Mouse (Mus musculus) megakaryocyte, adult 5-6 weeks (primary cell): ENCODE measurements around the gene Lemd2. TPM values are rescaled to one million over a fixed set of nuclear protein-coding genes. Genes with fewer than 3 reads are reported as not detected.
A peak's percentile ranks its signal among the peaks of the same experiment; 100 is the strongest.

Source experiments
- ATAC-seq: 2 replicates; pipeline ENCODE4 v1.8.0; 2016; ENCODE audit warnings: mild to moderate bottlenecking, inconsistent platforms; ENCODE audit not compliant: poor library complexity, severe bottlenecking
- total RNA-seq, 2 experiments: library from RNA; stranded (forward) in 1 of 2; stranded (reverse) in 1 of 2; fragments of 153-499, 151-499 nt in 1 of 2; fragments of 221-1000, 200-1000 nt in 1 of 2; gene quantifications; 2 replicates each; pipeline versions ENCODE4 v1.2.3 to v1.2.4; 2015 to 2017

The Lemd2 gene
- total RNA-seq, 2 experiments from 2014 or later, result 18.2 to 19.9 TPM

DNA sequence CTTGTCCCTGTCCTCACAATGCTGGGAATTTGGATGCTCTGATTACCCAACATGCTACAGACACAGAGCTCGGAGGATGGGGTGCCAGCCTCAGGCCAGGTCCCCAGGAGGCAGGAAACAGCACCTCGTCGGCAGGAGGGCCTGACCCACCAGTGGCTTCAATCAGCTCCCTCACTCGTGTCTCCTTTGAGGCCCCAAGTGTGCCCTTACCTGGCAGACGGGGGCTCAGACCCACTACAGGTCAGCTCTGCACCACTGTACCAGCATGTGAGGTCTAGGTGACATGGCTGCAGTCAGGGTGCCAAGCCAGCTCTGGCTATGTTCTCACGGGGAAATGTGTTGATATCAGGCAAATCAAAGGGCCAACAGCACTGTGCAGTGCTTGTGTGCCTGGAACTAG, 13.1 kb downstream of the Lemd2 start:
- no peak for ATAC-seq

DNA sequence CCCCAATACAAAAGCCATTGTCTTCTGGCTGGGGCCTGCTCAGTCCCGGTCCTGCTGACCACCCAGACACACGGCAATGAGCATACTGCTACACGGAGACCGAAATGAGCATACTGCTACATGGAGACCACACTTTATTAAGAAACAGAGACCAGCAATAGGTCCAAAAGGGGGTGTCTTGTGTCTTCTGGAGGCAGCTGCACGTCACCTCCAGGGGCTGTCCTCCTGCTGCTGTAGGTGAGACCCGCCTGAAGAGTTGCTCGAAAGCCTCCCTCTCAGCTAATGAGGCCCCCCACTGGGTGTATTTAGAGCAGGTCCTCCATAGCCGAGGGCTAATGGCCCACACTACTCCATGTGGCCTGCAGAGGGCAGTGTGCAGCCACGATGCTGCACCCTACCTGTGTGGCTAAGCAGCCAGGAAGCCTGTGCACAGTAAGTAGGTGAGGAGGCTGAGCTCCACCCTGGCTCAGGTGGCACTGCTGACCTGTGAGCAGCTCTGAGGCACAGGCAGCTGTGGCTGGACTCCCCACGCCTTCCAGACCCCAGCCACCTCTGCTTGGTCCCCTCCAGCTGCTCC, 14.5 kb downstream of the Lemd2 start:
- peak; percentile 90 for ATAC-seq

DNA sequence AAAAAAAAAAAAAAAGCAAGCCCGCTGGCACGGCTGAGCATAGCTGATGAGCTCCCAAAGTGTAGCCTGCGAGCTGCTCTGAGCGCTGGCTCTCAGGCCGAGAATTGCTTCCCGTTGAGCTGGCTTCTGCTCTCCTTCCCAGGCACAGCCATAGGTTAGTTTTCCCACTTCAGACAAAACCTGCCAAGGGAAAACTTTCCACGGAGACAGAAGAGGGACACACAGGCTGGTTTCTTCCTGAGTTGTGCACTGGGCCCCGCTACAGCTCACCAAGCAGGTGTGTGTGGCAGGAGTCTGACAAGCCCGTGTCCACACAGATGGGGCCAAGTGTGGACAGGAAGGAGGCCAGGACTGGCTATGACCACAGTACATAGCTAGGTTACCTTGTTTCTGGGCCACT, 15.4 kb downstream of the Lemd2 start:
- no peak for ATAC-seq

DNA sequence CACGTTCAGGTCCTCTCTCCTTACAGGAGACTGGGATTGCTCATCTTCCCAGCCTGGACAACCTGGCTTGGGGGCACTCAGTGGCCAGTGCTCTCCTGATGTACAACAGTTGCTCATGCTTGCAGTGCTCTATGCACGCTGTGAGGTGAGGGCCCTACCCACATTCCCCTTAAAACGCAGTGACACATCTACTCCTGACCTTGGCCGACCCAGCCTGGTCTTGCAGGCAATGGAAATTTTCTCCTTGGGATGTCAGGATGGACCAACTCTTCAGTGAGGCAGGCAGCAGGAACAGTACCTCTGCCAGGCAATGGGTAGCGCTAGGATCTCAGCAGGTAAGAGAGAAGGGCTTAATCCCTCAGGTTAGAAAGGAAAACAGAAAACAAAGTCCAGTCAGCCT, 17.2 kb downstream of the Lemd2 start:
- no peak for ATAC-seq

DNA sequence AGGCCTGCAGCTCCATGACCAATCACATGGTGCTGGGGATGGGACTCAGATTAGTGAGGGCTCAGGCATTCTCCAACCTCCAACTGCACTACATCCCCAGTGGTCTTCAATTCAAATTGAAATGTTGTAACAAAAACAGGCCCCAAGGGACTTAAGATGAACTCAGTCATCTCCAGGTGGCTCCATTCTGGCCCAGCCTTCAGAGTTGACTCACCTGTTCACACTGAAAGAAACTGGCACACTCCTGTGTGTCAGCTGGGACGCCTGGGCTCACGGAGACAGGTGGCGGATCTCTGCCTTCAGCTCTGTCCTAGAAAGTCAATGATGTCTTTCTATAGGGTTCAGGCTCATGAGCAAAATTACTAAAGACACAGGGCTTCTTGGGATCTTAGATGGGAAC, 18.2 kb downstream of the Lemd2 start:
- ATAC-seq, result no peak

DNA sequence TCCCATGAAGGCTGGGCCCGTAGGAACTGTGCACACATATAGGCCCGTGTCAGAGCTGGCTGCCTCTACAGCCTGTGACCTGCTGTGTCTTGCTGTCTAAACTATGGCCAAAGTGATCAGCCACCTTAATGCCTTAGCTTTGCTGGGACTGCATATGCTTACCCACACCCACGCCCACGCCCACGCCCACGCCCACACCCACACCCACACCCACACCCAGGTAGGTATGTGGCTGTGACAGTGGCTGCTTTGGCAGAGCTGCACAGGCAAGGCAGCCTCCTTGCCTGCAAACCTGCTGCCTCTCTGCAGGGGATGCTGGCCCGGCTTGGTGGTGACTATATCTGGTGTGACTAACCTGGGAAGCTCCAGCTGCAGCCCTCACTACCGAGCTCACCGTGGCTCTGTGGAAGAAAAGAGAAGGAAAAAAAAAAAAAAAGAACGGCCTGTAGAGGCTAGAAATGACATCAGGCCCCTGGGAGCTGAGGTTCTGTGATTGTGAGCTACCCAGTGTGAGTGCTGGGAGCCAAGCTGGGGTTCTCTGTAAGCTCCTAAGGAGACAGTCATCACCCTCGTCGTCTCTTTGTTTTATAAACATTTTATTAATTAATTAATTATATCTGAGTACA, 20.5 kb downstream of the Lemd2 start:
- ATAC-seq, result no peak

DNA sequence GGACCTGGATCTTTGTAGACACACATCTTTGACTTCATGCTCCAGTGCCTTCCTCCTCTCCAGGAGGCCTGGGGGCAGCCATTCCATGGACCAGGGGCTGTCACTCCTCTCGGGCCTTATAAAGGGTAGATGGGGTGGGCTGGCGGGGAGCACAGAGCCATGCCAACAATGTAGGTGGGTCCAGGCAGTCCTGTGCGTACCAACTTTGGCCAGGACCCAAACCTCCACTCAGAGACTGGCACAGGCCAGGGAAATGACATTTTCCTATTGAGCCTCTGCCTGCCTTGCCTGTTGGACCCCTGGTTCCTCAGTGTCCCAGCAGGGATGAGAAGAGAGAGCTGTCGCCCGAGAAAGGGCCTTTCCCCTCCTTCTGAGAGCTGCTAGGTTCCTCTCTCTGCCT, 21.9 kb downstream of the Lemd2 start:
- ATAC-seq, result no peak

DNA sequence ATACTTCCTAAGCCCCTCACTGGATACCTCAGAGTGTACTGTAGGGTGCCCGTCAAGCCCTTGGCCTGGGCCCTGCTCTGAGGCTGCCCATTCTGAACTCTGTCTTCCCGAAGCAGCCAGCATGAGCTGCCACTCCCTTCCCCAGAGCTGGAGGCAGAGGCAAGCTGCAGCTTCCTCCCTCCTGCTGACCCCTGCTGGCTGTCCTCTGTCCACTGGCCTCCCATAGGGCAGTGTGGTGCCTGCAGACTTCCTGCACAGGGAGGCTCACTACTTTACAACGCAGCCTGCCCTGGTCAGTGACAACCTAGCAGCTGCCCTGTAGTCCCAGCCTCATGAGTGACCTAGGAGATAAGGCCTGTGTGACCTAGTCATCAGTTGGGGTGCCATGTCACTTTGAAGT, 22.6 kb downstream of the Lemd2 start:
- ATAC-seq, result peak; percentile 59; the same call in 1 of the 2 replicates

DNA sequence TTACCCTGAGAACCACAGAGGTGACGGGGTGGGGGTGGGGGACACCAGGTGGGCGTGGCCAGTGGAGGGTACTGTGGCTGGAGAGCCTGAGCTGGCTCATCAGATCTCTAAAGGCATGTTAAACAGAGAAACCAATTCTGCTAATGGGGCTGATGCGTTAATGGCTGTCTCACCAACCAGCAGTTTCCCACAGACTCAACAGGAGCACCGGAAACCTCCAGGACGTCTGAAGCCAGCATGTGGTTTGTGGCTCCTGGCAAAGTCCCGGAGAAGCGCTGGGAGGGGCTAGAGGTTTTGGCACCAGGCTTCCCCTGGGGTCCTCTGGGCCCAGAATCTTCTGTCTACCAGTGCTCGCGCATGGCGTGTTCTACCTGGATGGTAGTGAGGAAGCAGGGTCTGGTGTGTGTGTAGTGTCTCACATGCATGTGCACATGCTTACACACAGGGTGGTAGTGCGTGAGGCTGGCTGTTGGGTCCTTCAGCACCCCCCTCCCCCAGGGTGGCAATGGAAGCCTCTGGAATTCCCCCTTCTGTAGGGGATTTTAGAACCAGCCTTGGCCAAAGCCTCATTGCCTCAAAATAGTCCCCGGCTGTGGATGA, 24.5 kb downstream of the Lemd2 start:
- no peak for ATAC-seq

DNA sequence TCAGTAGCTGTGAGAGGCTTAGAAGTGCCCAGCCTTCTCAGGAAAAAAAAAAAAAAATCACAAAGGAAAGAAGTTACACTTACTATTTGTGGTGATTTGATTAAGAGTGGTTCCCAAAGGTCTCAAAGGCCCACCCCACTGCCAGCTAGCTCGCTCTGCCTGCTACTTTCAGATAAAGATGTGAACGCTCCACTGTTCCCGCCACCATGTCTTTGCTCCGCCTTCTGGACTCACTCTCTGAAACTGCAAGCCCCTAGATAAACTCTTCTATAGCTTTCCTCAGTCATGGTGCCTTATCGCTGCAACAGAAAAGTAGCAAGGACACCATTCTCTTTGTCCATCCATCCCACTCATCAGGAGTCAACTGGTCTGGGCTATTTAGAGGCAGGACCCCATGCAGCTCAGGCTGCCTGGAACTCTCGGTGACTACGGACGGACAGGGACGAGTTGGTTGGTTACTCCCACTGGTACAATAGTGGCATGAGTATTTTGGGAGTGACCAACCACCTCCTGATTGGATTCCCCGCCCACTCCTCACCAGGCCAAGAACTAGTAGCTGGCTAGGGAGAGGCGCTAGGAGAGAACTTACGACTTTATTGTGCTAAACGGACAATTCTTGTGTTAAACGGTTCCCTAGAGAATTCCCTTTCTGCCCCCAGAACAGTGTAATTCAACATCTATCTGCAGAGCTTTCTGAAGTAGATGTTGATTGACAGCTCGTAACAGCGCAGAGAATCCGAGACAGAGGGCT, 25.7 kb downstream of the Lemd2 start:
- no peak for ATAC-seq

DNA sequence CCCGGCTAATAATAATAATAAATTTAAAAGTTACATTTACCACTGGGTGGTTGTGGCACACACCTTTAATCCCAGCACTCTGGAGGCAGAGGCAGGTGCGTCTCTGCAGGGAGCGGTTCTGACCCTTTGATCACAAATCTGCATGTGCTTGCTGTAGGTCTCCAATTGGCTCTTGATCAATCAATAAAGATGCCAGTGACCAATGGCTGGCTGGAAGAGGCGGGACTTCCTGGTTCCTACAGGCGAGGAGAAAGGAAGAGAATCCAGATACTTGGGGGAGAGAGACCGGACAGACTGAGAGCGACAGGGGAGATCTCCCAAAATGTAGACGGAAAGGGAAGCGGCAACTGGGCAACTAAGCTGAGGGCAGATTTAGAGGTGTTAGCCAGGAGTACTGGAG, 26.2 kb downstream of the Lemd2 start:
- ATAC-seq, result no peak

DNA sequence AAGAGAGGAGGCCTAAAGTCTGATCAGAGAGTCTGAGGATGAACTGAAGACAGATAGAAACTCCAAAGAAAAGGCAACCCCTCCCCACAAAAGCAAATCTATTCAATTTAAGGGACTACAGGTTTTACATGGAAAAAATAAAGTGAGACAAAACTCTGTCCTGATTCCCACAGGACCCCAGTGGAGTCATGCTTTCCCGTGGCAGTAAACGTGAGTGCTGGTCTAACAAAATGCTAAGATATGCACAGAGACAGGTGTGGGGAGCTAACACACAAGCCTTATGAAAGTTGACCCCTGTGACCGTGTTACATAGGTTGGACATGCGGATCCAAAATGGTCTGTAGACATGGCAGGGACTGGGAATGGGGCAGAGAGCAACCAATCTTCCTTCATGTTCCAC, 27.5 kb downstream of the Lemd2 start:
- no peak for ATAC-seq

DNA sequence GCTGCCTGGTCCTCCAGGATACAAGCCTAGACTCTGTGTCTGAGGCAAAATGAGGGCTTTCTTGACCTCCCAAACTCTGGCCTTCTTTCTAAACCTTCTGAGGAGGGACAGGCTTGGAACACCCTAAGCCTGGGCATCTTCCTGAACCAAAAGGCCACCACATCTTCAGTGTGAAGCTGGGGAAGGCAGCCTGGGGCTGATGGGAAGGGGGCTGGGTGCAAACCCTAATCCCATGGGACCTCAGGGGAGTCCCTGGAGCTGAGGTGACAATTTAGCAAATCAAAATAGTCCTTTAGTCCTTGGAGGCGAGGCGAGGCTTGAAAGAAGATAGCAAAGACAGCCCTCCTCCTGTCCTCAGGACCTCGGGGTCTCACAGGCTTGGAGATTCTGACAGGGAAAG, 28.0 kb downstream of the Lemd2 start:
- no peak for ATAC-seq

DNA sequence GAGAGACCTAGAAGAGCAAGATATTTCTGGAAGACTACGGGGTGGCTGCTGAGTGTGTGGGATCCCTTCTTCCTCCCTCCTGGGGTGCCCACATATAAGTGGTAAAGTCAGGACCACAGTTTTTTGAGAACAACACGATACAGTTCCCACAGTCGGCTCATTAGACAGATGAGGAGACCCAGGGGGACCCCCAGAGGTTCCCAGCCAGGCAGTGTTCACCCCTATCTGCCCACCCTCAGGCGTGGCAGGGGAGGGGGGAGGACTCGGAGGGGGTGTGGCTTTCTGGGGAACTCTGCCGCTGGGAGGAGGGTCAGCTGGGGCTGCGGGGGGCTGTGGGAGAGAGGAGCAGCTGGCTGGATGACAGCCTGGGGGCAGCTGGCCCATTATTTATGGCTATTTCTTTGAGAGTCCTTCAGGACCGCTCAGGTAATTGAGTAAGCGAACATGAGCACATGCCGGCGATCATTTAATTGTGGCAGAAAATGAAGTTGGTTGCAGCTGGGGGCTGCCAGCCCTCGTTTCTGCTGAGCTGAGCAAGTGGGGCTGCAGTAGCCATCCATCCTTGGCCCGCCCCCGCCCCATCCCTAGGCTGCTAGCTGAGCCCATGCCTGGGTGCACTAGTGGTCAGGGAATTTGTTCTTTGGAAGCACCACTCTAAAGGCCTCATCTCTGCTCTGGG, 28.9 kb downstream of the Lemd2 start:
- no peak for ATAC-seq

DNA sequence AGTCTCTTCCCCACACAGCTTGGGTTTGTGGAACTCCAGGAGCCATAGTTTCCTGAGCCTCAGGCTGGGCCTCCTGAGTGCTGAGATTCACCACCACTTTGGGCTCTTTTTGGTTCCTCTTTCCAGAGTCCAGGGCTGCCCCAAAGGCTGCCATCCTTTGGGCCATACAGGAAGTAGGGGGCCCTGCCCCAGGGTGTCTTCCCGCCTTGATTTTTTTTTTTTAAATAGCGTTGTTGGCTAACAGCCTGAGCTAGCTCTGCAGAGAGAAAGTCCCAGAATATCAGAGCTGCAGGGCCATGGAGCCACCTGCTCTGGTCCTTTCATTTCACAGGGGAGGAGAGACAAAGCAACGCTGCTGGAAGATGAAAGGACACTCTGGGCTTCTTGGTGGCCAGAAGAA, 30.6 kb downstream of the Lemd2 start:
- peak; percentile 87 for ATAC-seq

DNA sequence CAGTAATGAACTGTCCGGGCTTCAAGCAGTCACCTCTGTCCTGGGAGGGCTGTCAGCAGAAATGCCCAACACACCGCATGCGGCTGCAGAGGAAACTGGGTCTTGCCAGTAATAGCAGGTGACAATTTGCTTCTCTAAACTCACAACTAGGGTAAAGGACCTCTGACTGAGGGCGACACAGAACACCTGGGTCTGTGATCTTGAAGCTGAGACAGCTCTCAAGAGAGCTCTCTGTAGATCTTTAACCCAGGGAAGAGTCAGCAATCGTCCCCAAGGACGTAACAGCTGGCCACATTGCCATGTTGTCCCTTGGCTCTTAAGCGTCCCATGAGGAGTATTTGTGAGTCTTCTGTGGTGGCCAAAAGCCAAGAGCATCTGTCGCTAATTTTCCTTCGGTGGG, 31.8 kb downstream of the Lemd2 start:
- no peak for ATAC-seq

DNA sequence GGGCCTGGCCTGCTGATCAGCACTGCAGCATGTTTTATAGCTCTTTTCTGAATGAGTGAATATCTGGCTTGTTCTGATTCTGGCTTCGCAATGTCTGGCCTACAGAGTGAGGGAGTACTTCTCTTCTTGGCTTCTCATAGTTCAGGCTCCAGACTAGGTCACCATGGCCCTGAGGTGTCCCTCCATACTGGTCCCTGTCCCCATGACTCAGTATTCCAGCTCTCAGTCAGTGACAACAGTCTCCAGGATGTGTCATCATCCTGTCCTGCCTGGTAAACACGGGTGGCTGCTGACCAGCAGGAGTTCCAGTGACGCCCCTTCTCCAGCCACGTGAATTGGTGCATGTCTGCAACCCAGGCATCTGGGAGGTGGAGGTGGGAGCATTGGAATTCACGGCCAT, 33.1 kb downstream of the Lemd2 start:
- no peak for ATAC-seq

DNA sequence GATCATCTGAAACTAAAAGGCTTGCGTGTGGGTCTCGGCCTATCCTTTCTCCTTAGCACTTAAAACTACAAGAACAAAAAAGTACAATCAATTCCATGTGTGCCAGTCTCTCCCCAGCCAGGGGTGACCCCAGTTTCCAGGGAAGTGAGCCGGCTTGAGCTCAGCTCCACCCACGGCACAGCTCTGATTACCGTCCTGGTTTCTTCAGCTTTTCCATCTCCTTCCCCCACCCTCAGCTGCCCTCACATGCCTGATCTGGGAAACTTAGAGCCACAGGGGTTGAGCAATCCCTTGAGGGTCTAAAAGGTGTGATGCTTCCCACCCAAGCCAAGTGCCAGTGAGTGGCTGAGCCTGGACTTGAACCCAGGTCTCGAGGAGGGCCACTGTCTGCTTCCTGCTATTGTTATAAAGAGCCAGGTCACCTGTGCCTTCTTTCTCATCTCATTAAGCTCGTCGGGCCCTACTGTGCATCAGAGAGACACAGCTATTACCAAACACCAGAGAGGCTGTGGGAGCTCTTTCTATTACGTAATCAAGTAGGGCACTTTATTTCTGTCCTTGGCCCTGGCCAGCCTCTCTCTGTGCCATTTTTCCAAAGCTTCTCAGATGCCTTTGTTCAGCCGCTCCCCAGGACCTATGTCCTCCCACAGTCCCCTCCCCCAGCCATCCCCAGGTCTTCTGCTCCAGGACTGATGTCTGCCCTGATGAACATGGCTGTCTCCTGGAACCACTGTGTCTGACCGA, 34.1 kb downstream of the Lemd2 start:
- peak; percentile 38; the same call in 1 of the 2 replicates for ATAC-seq

DNA sequence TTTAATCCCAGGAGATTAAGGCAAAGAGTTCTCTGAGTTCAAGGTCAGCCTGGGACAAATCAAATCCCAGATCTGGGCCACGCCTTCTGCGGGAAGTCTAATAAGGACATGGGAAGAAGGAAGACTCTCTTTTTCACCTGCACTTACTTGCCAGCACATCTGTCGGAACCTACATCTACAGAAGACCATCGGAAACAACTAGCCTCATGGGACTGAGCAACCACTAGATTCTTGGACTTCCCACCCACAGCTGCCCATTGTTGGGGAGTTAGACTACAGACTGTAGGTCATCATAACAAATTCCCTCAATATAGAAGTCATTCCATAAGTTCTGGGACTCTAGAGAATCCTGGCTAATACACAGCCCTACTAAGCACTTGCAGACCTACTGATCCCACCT, 35.7 kb downstream of the Lemd2 start:
- no peak for ATAC-seq

DNA sequence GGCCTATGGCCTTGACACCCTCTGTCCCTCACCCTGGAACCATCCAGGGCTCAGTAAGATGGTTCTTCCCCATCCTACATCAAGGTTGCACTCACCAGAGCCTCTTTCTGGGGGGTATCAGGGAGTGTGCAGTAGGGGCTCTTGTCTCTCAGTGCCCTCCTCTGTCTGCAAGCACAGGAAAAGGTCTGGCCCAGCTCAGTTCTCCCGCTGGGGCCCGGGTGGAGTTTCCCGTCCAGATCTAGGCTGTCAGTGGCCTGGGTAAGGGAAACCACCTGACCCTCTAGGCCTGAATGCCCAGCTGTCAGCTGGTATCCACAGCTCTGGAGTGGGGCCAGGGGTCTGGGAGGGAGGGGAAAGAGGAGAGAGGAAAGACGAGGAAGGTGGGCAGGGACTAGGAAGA, 36.7 kb downstream of the Lemd2 start, which contains the start of gene Ip6k3:
Ip6k3 (minus strand) TSS at position 251 of the 400 bp plus-strand sequence.
- no peak for ATAC-seq

DNA sequence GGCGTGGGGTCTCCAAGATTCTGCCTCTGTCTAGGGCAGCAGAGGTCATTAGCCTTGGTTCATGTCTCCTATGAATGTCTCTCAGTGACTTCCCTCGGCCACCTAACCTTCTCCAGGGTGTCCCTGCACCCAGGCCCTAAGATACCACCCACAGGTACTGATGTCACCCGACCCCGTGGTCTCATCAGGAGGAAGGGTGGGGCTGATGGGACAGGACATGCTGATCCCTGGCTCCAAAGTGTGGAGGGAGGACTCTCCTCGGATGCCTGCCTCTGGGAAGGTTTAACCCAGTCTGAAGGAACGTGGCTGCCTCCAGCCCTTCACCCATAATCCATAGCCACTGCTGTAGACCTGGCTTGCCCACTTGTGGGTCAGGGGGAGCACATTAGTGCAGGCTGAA, 37.4 kb downstream of the Lemd2 start:
- ATAC-seq, result no peak
